Mouse (Mus musculus) hematopoietic stem cell, adult 5-6 weeks (primary cell): ENCODE measurements around the gene Ccn1. TPM values are rescaled to one million over a fixed set of nuclear protein-coding genes. Genes with fewer than 3 reads are reported as not detected.

Source experiments
- ATAC-seq, 2 experiments: fragments of 125-278 bp in 1 of 2; replicated peaks in 1 of 2; 2 replicates each; pipeline ENCODE4 v1.8.0; 2016 to 2017; ENCODE audit warnings: inconsistent platforms in 2 of 2, mild to moderate bottlenecking in 2 of 2, moderate number of reproducible peaks in 2 of 2, low read depth in 1 of 2, moderate TSS enrichment in 1 of 2; ENCODE audit not compliant: low FRiP score in 2 of 2, poor library complexity in 2 of 2, severe bottlenecking in 2 of 2, insufficient read depth in 1 of 2, low TSS enrichment in 1 of 2
- total RNA-seq: library from RNA; stranded (forward); fragments of 172-1452, 232-1000 nt; gene quantifications from 2 replicates; pipeline ENCODE4 v1.2.3, GENCODE M21; 2017

Gene Ccn1
- 0.13 TPM in 1 of 2 replicates, not detected in the other for total RNA-seq

DNA sequence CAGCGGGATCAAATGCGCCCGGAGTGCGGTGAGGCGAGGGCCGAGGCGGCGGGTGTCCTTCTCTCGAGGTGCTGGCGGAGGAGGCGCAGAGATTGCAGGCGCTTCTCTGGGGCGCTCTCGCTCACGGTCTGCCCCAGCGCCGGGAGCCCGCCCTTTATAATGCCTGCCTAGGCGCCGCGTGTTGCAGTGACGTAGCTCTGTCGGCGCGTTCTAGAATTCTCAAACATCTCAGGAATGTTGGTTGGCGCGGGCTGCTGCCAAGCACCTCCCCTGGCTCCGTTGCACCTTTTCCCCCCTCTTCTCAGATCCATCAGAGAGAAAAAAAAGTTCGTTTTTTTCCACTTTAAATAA lies at the start of gene Ccn1:
Ccn1 (minus strand) TSS at position 130 of the 351 bp plus-strand sequence.
- no peak; a peak in 1 of 4 replicates for ATAC-seq

DNA sequence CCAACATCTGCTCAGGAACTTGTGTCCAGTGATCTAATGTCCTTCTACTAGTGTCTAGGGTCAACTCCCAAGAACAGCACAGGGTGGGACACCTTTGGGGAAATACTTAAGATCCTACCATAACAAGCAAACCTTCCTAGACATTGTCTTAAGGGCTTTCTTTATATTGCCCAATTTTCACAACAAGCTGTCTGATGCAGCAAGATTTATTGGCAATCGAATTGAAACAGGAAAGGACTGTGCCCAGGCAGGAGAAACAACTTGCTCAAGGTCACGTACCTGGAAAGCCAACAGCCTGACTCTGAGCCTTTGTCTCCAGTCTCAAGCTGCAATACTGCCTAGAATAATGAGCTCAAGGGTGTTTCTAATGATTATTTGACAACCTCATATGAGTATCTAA lies 43.6 kb upstream of the Ccn1 start:
- no peak for ATAC-seq

DNA sequence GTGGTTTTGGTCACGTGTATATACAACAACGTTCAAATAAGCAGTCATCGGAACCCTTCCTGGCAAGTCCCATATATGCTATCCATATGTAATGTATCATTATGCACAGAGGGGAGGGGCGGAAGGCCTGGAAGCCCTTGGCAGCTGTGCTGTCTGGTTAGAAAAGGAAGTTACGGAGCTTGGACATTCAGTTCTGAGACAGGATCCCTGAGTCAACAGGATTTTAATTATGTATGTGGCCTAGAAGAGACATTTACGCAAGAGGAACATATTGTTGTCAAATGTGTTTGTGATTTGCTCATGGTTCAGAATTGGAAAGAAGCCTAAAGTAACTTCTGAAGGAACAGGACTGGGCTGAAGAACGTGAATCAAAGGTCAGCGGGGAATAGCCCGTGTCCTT lies 42.3 kb upstream of the Ccn1 start:
- no peak for ATAC-seq

DNA sequence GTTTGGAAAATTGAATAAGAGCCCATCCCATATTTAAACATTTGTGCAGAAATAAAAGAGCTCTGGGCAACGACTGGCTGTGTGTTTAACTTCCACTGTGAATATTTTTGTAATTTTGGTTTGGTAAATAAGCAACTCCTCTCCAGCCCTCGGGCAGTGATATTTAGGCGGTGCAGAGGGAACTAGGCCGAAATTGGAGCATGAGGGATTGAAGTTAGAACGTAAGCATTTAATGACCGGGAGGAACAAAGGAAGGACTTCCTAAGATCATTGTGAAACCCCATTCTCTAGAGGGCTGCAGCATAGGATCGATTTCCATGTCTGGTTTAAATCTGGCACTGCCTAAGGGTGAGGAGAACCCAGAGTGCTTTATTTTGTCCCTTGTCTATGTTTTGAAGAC lies 41.6 kb upstream of the Ccn1 start:
- no peak for ATAC-seq

GRCm38 (mm10) chr3:145689271-145689670 lies 39.5 kb upstream of the Ccn1 start:
- ATAC-seq = no peak

DNA sequence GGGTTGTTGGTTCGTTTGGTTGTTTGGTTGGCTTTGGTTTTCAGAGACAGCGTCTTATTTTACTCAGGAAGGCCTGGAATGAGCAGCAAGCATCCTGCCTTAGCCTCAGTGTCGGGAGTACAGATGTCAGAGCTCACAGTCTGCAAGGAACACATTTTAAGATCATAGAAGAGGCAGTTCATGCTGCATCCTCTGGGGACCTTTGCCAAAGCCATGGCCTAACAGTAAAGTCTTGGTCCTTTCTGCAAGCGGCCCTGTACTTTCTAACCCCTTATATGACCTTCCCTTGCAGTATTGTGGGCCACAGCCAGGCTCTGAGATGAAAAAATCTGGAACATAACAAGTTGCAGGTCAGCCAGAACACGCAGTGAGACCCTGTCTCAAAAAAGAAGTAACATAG lies 38.1 kb upstream of the Ccn1 start:
- no peak for ATAC-seq

- no peak for ATAC-seq
Measured at GRCm38 (mm10) chr3:145684604-145685441, 35.0 kb upstream of the Ccn1 start.

DNA sequence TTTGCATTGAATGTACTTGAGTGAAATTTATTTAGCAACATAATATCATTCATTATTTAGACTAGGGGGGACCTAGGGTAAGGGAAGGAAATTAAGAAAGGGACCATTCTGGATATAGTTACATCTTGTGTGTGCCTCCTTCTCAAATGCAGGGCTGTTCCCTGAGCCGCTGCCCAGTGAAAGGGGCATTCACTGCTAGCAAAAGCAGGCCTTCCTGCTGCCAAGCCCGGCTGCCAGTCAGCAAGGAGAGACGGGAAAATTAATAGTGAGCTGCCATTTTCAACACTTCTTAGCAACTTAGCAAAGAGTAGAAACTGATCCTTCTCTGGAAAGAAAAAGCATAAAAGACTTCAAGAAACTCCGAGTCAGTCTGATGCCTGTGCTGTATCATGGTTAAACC lies 34.4 kb upstream of the Ccn1 start:
- ATAC-seq = no peak

- ATAC-seq = no peak
Measured at GRCm38 (mm10) chr3:145681348-145681935, 31.7 kb upstream of the Ccn1 start.

GRCm38 (mm10) chr3:145680686-145681085 lies 30.9 kb upstream of the Ccn1 start:
- ATAC-seq = no peak

DNA sequence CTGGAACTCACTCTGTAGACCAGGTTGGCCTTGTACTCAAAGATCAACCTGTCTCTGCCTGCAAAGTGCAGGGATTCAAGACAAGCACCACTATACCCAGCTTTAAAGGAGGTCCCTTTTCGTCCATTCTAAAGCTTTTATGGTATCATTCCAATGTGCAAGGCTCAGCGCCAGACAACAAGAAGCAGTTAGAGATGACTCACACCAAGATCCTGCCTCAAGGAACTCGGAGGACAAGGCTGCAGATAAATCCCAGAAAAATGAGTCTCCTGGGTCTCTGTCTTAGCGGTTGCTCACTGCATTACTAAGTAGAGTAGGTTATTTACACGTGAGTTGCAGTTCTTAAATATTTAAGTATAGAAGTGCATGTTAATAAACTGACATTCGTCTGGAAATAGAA lies 26.4 kb upstream of the Ccn1 start:
- no peak for ATAC-seq

DNA sequence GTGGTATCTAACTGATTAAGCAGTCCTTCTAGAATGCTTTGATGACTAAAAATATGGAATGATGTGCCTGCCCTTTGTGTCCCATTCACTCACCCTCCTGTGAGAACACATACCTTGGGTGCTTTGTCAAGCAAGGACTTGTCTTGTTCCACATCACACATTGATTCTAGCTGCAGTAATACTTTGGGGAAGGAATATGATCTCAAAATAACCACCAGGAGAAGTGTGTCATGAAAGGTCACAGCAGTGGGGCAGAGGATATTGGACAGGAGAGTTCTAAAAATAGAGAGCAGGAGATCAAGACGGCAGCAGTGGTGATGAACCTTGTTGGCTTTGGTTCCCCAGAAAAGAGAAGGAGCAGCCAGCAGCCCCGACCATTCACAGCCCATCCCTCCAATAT lies 25.0 kb upstream of the Ccn1 start:
- ATAC-seq = no peak

- no peak for ATAC-seq
Measured at GRCm38 (mm10) chr3:145666383-145666782, 16.6 kb upstream of the Ccn1 start.

DNA sequence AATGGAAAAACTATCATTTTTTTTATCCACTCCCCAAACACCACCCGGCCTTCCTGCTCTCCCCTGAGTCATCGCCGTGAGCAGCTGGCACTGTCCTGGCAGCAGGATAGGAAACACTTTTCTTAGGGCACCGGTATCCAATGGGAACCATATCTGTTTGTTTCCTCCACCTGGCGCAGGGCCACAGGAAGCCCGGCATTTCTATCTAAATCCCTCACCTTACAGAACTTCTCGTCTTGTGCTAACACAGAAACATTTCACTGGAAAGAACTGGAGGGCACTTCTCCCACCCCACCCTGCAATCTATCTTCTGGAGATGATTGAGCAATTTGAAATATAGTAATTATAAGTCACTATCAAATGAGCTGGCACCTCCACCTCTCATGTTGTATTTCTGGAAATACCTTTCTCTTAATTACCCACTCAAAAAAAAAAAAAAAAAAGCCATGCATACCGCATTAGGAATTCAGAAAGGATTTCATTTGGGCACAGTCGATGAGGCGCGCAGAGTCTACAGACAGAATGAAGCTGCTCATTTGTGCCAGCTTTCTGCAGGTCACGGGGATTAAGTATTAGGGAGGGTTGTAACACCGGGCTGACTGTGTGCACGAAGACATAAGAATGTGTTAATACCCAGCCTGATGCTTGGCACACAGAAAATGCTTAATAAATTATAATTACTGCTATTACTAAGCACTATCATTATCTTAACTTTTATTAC lies 7.4 kb upstream of the Ccn1 start:
- no peak for ATAC-seq

GRCm38 (mm10) chr3:145654944-145655343 lies 5.2 kb upstream of the Ccn1 start:
- ATAC-seq = no peak

DNA sequence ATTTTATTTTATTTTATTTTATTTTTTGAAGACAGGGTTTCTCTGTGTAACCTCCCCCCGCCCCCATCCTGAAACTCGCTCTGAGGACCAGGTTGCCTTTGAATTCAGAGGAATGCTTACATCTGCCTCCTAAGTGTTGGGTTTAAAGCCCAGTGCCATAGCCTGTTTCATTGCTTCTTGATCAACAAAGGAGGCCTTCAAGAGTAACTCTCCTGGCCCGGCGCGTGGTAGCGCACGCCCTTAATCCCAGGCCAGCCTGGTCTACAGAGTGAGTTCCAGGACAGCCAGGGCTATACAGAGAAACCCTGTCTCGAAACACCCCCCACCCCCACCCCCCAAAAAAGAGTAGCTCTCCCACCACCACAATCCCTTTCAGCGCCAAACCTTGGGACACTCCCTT lies 4.2 kb upstream of the Ccn1 start:
- no peak for ATAC-seq

DNA sequence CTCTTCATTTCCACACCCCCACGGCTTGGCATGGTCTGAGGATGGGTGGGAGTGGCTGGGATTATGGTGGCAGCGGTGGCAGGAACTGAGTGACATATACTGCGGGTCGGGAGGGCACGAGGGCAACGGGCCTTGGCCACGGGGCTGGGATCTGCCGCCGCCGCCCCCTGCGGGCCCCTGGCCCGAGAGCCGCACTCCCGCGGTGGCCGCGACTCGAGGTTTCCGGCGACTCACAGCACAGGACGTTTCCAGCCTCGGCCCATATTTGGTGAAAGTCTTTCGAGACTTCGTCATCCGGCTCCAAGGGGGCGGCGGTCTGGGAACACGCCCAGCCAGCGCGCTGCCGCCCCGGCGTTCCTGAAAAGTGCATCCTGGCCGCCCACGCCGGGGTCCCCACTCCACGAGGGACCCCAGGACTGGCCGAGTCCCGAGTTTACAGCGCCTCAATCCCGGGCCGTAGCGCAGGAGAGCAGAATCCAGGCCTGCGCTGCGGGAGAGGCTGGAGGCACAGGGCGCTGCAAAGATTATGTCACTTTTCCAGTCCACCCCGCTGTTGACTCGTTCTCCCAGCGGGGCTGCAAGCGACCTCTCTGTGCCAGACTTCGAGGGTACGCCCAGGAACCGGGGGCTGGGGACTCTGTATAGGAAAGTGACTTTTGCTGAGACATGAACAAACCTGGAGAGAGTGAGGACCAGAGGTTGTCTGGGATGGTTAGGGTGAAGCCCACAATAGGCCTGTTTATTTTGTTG lies 3.6 kb upstream of the Ccn1 start:
- ATAC-seq = peak; percentile 73 to 81
